Mouse (Mus musculus) ES-Bruce4 (cell line): ENCODE measurements at regions not wholly inside any gene's neighbourhood (a gene's known extent, or its start where the extent isn't known, plus 50 kb on each side); places are given as distances from the start of the nearest gene placed in this dataset.

Experiments used
- H3K27ac ChIP-seq: 2 replicates; pipeline ENCODE4 v1.5.1; 2012; ENCODE audit warnings: low read length, inconsistent platforms; ENCODE audit not compliant: insufficient read depth
- H3K27me3 ChIP-seq: 2 replicates; pipeline ENCODE4 v1.6.1; 2012; ENCODE audit warnings: mild to moderate bottlenecking, low read length, inconsistent platforms; ENCODE audit not compliant: control insufficient read depth, poor library complexity, insufficient read depth, severe bottlenecking
- H3K36me3 ChIP-seq: 2 replicates; pipeline ENCODE4 v1.6.1; 2012; ENCODE audit warnings: inconsistent platforms, mild to moderate bottlenecking, low read length, moderate library complexity; ENCODE audit not compliant: control insufficient read depth, poor library complexity, insufficient read depth, severe bottlenecking
- H3K4me1 ChIP-seq: one replicate; pipeline ENCODE4 v1.8.1; 2011; ENCODE audit warnings: low read length; ENCODE audit not compliant: control insufficient read depth, insufficient read depth
- H3K4me3 ChIP-seq: 2 replicates; pipeline ENCODE4 v1.5.1; 2011; ENCODE audit warnings: low read depth, mild to moderate bottlenecking, low read length
- H3K9ac ChIP-seq: 2 replicates; pipeline ENCODE4 v1.6.1; 2012; ENCODE audit warnings: low read depth, mild to moderate bottlenecking, inconsistent platforms; ENCODE audit not compliant: poor library complexity, severe bottlenecking
- H3K9me3 ChIP-seq: replicated peaks from 2 replicates; pipeline ENCODE4 v1.6.1; 2012; ENCODE audit warnings: mild to moderate bottlenecking, low read length, inconsistent platforms; ENCODE audit not compliant: control insufficient read depth, poor library complexity, insufficient read depth, severe bottlenecking
- CTCF ChIP-seq: IDR thresholded peaks from one replicate; pipeline ENCODE4 v1.8.1; 2011; ENCODE audit warnings: low read depth, low read length
- EP300 ChIP-seq: IDR thresholded peaks from 2 replicates; pipeline ENCODE4 v1.6.1; 2011; ENCODE audit warnings: low read depth, low read length; ENCODE audit not compliant: insufficient read depth
- POLR2A ChIP-seq: IDR thresholded peaks from one replicate; pipeline ENCODE4 v1.8.1; 2011; ENCODE audit warnings: low read length; ENCODE audit not compliant: insufficient read depth

DNA sequence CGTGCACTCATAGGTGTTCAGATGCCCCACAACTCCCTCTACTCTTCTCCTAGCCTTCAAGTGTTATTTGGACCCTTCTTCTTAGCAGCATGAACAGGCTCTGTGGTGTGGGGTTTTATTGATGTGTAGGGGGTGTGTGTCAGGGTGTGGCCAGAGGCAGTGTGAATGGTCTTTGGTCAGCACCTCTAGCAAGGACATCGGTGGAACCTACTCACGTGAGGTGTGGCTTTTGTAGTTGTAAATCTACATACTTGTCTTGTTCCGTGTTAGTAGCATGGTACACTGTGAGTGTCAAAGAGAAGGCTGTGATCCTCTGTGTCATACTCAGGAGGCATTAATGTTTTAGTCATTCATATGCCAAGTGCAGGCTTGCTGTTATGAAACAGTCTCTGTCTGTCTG is 164.2 kb downstream of the Bcl11a start:
- H3K27ac ChIP-seq, result no peak overlapping the region
- H3K27me3 ChIP-seq, result no peaks in the 10 kb centered on the region; the same call in 1 of the 2 replicates
- no peaks in the 10 kb centered on the region for H3K4me1 ChIP-seq
- no peak overlapping the region for H3K4me3 ChIP-seq
- H3K36me3 ChIP-seq, result no peaks in the 10 kb centered on the region
- no peak overlapping the region for H3K9ac ChIP-seq
- H3K9me3 ChIP-seq, result no peaks in the 10 kb centered on the region
- no peak for TF ChIP-seq POLR2A

GRCm38 (mm10) chr11:24242888-24243287 is 165.0 kb downstream of the Bcl11a start:
- H3K27me3 ChIP-seq, result no peaks in the 10 kb centered on the region; the same call in 1 of the 2 replicates
- H3K36me3 ChIP-seq, result no peaks in the 10 kb centered on the region
- TF ChIP-seq POLR2A, result no peak
- no peaks in the 10 kb centered on the region for H3K4me1 ChIP-seq
- H3K27ac ChIP-seq, result no peak overlapping the region
- no peaks in the 10 kb centered on the region for H3K9me3 ChIP-seq
- no peak overlapping the region for H3K4me3 ChIP-seq
- H3K9ac ChIP-seq, result no peak overlapping the region

DNA sequence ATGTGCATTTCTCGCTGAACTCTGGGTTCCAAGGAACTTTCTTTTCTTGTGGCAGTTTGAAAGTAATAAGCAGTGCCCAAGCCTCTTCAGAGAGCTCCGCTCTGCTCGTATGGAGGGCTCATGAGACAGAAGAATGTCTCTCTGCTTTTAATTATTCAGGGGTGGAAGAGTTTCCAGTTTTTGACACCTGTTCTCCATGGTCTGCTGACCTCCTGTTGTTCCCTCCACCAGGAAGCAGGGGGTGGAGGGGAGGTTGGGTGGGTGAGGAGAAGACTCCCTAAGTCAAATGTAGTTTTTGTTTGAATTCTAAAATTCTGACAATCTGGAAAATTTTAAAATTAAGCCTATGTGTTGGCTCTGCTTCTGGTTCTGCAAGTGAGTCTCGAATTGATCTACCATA is 167.5 kb downstream of the Bcl11a start:
- Histone ChIP-seq H3K4me3 (no peak overlapping the region), H3K27me3 (no peaks in the 10 kb centered on the region), H3K36me3 (no peaks in the 10 kb centered on the region), H3K27ac (no peak overlapping the region), H3K9ac (no peak overlapping the region), H3K4me1 (no peaks in the 10 kb centered on the region), H3K9me3 (no peaks in the 10 kb centered on the region)
- no peak for TF ChIP-seq EP300
- TF ChIP-seq CTCF, result no peak
- no peak for TF ChIP-seq POLR2A

DNA sequence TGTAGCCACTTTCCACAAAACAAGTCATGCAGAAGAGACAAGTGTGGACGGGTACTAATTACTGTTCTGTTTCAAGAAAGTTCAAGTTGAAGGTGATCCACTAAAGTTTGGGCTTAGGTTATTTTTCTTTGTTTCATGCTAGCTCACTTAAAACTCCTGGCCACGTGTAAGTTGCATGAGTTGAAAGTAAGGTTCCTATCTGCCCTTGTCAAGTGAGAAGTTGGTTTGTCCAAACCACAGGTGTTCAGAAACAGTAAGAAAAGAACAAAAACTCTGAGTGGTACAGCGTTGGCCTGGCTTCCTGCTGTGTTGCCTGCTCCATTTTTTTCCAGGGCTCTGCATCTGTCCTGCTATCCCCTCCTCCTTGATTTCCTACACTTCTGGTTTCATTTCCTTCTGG is 168.5 kb downstream of the Bcl11a start:
- Histone ChIP-seq H3K4me3 (no peak overlapping the region), H3K4me1 (no peaks in the 10 kb centered on the region), H3K9me3 (no peaks in the 10 kb centered on the region), H3K9ac (no peak overlapping the region), H3K36me3 (no peaks in the 10 kb centered on the region), H3K27ac (no peak overlapping the region), H3K27me3 (no peaks in the 10 kb centered on the region)
- TF ChIP-seq CTCF (no peak), EP300 (no peak), POLR2A (no peak)

DNA sequence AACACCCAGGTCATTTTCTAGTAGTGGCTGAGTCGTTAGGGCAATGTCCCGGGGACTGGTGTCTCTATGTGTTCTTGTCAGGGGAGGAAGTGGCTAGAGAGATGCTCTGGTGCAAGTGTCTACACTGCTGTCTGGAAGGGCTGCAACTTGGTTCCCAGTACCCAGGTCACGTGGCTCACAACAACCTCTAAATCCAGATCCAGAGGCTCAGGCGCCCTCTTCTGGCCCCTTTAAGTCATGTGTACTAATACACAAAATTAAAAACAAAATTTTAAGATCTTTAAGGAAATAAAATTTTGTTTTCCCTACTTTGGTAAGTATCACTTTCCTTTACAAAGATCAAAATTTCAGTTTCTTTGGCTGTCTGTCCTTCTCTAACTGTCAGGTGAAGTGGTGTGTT is 169.4 kb downstream of the Bcl11a start:
- no peak for TF ChIP-seq CTCF
- TF ChIP-seq POLR2A, result no peak
- no peak for TF ChIP-seq EP300
- Histone ChIP-seq H3K4me1 (no peaks in the 10 kb centered on the region), H3K27me3 (no peaks in the 10 kb centered on the region), H3K9ac (no peak overlapping the region), H3K27ac (no peak overlapping the region), H3K36me3 (no peaks in the 10 kb centered on the region), H3K4me3 (no peak overlapping the region), H3K9me3 (no peaks in the 10 kb centered on the region)

GRCm38 (mm10) chr11:24251516-24251915 is 173.7 kb downstream of the Bcl11a start:
- H3K9me3 ChIP-seq, result no peaks in the 10 kb centered on the region
- no peaks in the 10 kb centered on the region for H3K4me1 ChIP-seq
- TF ChIP-seq CTCF (no peak), EP300 (no peak), POLR2A (no peak)
- no peak overlapping the region for H3K27ac ChIP-seq
- no peaks in the 10 kb centered on the region for H3K27me3 ChIP-seq
- no peaks in the 10 kb centered on the region for H3K36me3 ChIP-seq
- no peak overlapping the region for H3K4me3 ChIP-seq
- no peak overlapping the region for H3K9ac ChIP-seq
